ENCODE assay signal across 1 mouse cellular context in the genomic region with DNA sequence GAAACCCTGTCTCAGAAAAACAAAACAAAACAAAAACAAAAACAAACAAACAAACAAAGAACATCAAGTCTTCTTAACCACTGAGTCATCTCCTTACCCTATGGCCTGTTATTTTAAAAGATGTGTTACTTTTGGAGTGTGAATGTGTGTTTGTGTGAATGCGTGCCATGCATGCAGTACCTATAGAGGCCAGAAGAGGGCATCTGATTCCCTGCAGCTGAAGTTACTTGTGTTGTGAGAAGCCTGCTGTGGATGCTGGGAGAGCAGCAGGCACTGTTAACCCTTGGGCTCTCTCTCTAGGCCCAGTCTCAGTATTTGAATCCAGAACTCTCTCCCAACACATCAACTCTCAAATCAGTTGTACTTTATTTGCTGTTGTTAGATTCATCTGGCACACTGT.
TF ChIP-seq lines count a peak whose summit lies in the region.

No protein-coding gene starts in this region.

TF ChIP-seq in ES-E14, 5 proteins besides CTCF, POLR2A, EP300 and RAD21:
- TF ChIP-seq HCFC1 (IDR thresholded peaks at IDR 0.05; ENCODE audit: borderline replicate concordance, insufficient read depth, low read length) (no peak), ZC3H11A (IDR thresholded peaks at IDR 0.05; ENCODE audit: borderline replicate concordance, low read depth, low read length) (peak; percentile 40; the same call in 1 of the 2 replicates)
